Mouse (Mus musculus) layer of hippocampus, adult 8-10 months (tissue): ENCODE measurements around the gene Prnp. TPM values are rescaled to one million over a fixed set of nuclear protein-coding genes. Genes with fewer than 3 reads are reported as not detected.

ENCODE experiments used
- total RNA-seq, 4 experiments: library from RNA; stranded (reverse); gene quantifications; 2 replicates each; pipeline ENCODE4 v1.2.4; 2022

Prnp gene
- total RNA-seq, 4 experiments from 2014 or later, result 1,012 to 1,060 (median 1,025) TPM

Other genes with a start within 250 kb of the Prnp start
- under 1 TPM; 0.12 to 0.36 (median 0.29) TPM for gene Erv3, start 50.2 kb upstream of the Prnp start, total RNA-seq
- under 1 TPM in 1 of 4 experiments, not detected in 3; 0.11 TPM for gene Prn, start within 50 bp of the Prnp start, total RNA-seq
- gene Prnd, start 40.9 kb downstream of the Prnp start, total RNA-seq, result under 1 TPM in 2 of 4 experiments, not detected in 2; 0.13 to 0.19 TPM
- 10 to 100 TPM; 50.1 to 62.3 (median 53.7) TPM for gene Rassf2, start 120.3 kb downstream of the Prnp start, total RNA-seq
- 100 to 1,000 TPM; 107 to 125 (median 113) TPM for gene Slc23a2, start 235.2 kb downstream of the Prnp start, total RNA-seq